Mouse (Mus musculus): ENCODE data around the gene Elavl3. TPM values are rescaled to one million over a fixed set of nuclear protein-coding genes. Genes with fewer than 3 reads are reported as not detected.

The Elavl3 gene
- polyA plus RNA-seq, 1 experiment, result 0.64 TPM

GRCm38 (mm10) chr9:21992227-21992626, 59.6 kb downstream of the Elavl3 start:
- Histone ChIP-seq H3K27me3 (replicated peaks; ENCODE audit: control insufficient read depth, insufficient read depth, low read length) (no peaks in the 10 kb centered on the region), H3K4me3 (ENCODE audit: insufficient read depth, low read depth, low read length) (no peak overlapping the region), H3K36me3 (ENCODE audit: control insufficient read depth, insufficient read depth, low read length) (no peaks in the 10 kb centered on the region), H3K27ac (ENCODE audit: insufficient read depth, low read depth, low read length) (no peak overlapping the region), H3K4me1 (ENCODE audit: control insufficient read depth, insufficient read depth, low read length) (peaks cover 7% of the 10 kb centered on the region)
- peak; percentile 63 for DNase-seq
- WGBS, result 59% methylated on average over 4 of the region's 4 CpGs
- TF ChIP-seq POLR2A (IDR thresholded peaks at IDR 0.05; ENCODE audit: low read depth, low read length), result no peak
- no peak for TF ChIP-seq CTCF (conservative IDR thresholded peaks at IDR 0.05; ENCODE audit: insufficient read depth, insufficient read length, low read depth, low read length)

- WGBS, result 1% methylated on average over 42 of the region's 42 CpGs
- peak within 1 kb of the TSS; percentile 96 for H3K27ac ChIP-seq (ENCODE audit: insufficient read depth, low read depth, low read length)
- H3K27me3 ChIP-seq (replicated peaks; ENCODE audit: control insufficient read depth, insufficient read depth, low read length), result no peaks in the 10 kb centered on the region
- peak; percentile 88 for DNase-seq
- H3K4me1 ChIP-seq (ENCODE audit: control insufficient read depth, insufficient read depth, low read length), result peaks cover 7% of the 10 kb centered on the region
- TF ChIP-seq CTCF (conservative IDR thresholded peaks at IDR 0.05; ENCODE audit: insufficient read depth, insufficient read length, low read depth, low read length) (no peak), POLR2A (IDR thresholded peaks at IDR 0.05; ENCODE audit: low read depth, low read length) (peak; percentile 39)
- H3K36me3 ChIP-seq (ENCODE audit: control insufficient read depth, insufficient read depth, low read length), result no peaks in the 10 kb centered on the region
- peak within 1 kb of the TSS; percentile 92 for H3K4me3 ChIP-seq (ENCODE audit: insufficient read depth, low read depth, low read length)
Measured at GRCm38 (mm10) chr9:21989230-21990110, 62.4 kb downstream of the Elavl3 start, which contains the start of gene Rgl3. TSS of gene Rgl3 (minus strand) at chr9:21989446.

GRCm38 (mm10) chr9:21988421-21989101, 63.3 kb downstream of the Elavl3 start:
- Histone ChIP-seq H3K4me3 (ENCODE audit: insufficient read depth, low read depth, low read length) (peak overlapping the region; percentile 92), H3K27me3 (replicated peaks; ENCODE audit: control insufficient read depth, insufficient read depth, low read length) (no peaks in the 10 kb centered on the region), H3K27ac (ENCODE audit: insufficient read depth, low read depth, low read length) (peak overlapping the region; percentile 57), H3K36me3 (ENCODE audit: control insufficient read depth, insufficient read depth, low read length) (no peaks in the 10 kb centered on the region), H3K4me1 (ENCODE audit: control insufficient read depth, insufficient read depth, low read length) (peaks cover 7% of the 10 kb centered on the region)
- 3% methylated on average over 32 of the region's 32 CpGs for WGBS
- peak; percentile 85 for DNase-seq
- TF ChIP-seq POLR2A (IDR thresholded peaks at IDR 0.05; ENCODE audit: low read depth, low read length) (no peak), CTCF (conservative IDR thresholded peaks at IDR 0.05; ENCODE audit: insufficient read depth, insufficient read length, low read depth, low read length) (no peak)

- TF ChIP-seq CTCF (conservative IDR thresholded peaks at IDR 0.05; ENCODE audit: insufficient read depth, insufficient read length, low read depth, low read length) (no peak), POLR2A (IDR thresholded peaks at IDR 0.05; ENCODE audit: low read depth, low read length) (no peak)
- H3K4me1 ChIP-seq (ENCODE audit: control insufficient read depth, insufficient read depth, low read length), result peaks cover 7% of the 10 kb centered on the region
- H3K4me3 ChIP-seq (ENCODE audit: insufficient read depth, low read depth, low read length), result peak overlapping the region; percentile 92
- 36% methylated on average over 36 of the region's 36 CpGs for WGBS
- H3K27me3 ChIP-seq (replicated peaks; ENCODE audit: control insufficient read depth, insufficient read depth, low read length), result no peaks in the 10 kb centered on the region
- peak; percentile 19 for DNase-seq
- H3K36me3 ChIP-seq (ENCODE audit: control insufficient read depth, insufficient read depth, low read length), result no peaks in the 10 kb centered on the region
- peak overlapping the region; percentile 41 for H3K27ac ChIP-seq (ENCODE audit: insufficient read depth, low read depth, low read length)
Measured at GRCm38 (mm10) chr9:21987592-21988342, 64.1 kb downstream of the Elavl3 start.

GRCm38 (mm10) chr9:21983911-21984310, 67.9 kb downstream of the Elavl3 start:
- Histone ChIP-seq H3K27me3 (replicated peaks; ENCODE audit: control insufficient read depth, insufficient read depth, low read length) (no peaks in the 10 kb centered on the region), H3K27ac (ENCODE audit: insufficient read depth, low read depth, low read length) (no peak overlapping the region), H3K4me3 (ENCODE audit: insufficient read depth, low read depth, low read length) (no peak overlapping the region), H3K36me3 (ENCODE audit: control insufficient read depth, insufficient read depth, low read length) (peaks cover 6% of the 10 kb centered on the region), H3K4me1 (ENCODE audit: control insufficient read depth, insufficient read depth, low read length) (peaks cover 3% of the 10 kb centered on the region; the same call in 1 of the 2 replicates)
- 64% methylated on average over 3 of the region's 3 CpGs for whole genome bisulfite sequencing
- no peak for TF ChIP-seq CTCF (conservative IDR thresholded peaks at IDR 0.05; ENCODE audit: insufficient read depth, insufficient read length, low read depth, low read length)
- TF ChIP-seq POLR2A (IDR thresholded peaks at IDR 0.05; ENCODE audit: low read depth, low read length), result no peak
- no peak for DNase-seq

- WGBS, result 49% methylated on average over 4 of the region's 4 CpGs
- Histone ChIP-seq H3K4me3 (ENCODE audit: insufficient read depth, low read depth, low read length) (no peak overlapping the region), H3K4me1 (ENCODE audit: control insufficient read depth, insufficient read depth, low read length) (no peaks in the 10 kb centered on the region), H3K27me3 (replicated peaks; ENCODE audit: control insufficient read depth, insufficient read depth, low read length) (no peaks in the 10 kb centered on the region), H3K36me3 (ENCODE audit: control insufficient read depth, insufficient read depth, low read length) (peaks cover 6% of the 10 kb centered on the region), H3K27ac (ENCODE audit: insufficient read depth, low read depth, low read length) (peak overlapping the region; percentile 43; the same call in 1 of the 2 replicates)
- peak; percentile 73 for DNase-seq
- TF ChIP-seq POLR2A (IDR thresholded peaks at IDR 0.05; ENCODE audit: low read depth, low read length), result no peak
- TF ChIP-seq CTCF (conservative IDR thresholded peaks at IDR 0.05; ENCODE audit: insufficient read depth, insufficient read length, low read depth, low read length), result no peak
Measured at GRCm38 (mm10) chr9:21978398-21979128, 73.3 kb downstream of the Elavl3 start.

All from kidney, adult 2 months (tissue).